Mouse (Mus musculus) embryonic facial prominence, embryonic 10.5 days (tissue): ENCODE measurements around the gene Gm43738. TPM values are rescaled to one million over a fixed set of nuclear protein-coding genes. Genes with fewer than 3 reads are reported as not detected.
"Not testable (repeated sequence)": the region's sequence is repeated elsewhere in the genome, so short reads cannot be mapped to it uniquely, and the experiment has no call there.

Experiments used
- DNase-seq: peaks from one replicate; pipeline ENCODE4 v3.0.0-alpha.2; 2017; ENCODE audit warnings: low spot score
- H3K27ac ChIP-seq: fragments of 300-500 bp; sonication (generic); replicated peaks from 2 replicates; pipeline ENCODE4 v1.5.1; 2016; ENCODE audit warnings: mild to moderate bottlenecking
- H3K27me3 ChIP-seq: fragments of 300-500 bp; sonication (generic); replicated peaks from 2 replicates; pipeline ENCODE4 v1.6.1; 2016; ENCODE audit warnings: low read depth, mild to moderate bottlenecking; ENCODE audit not compliant: poor library complexity, severe bottlenecking
- H3K36me3 ChIP-seq: fragments of 300-500 bp; sonication (generic); replicated peaks from 2 replicates; pipeline ENCODE4 v1.6.1; 2016; ENCODE audit warnings: mild to moderate bottlenecking, moderate library complexity
- H3K4me1 ChIP-seq: fragments of 300-500 bp; sonication (generic); 2 replicates; pipeline ENCODE4 v1.6.1; 2016
- H3K4me3 ChIP-seq: fragments of 300-500 bp; sonication (generic); 2 replicates; pipeline ENCODE4 v1.5.1; 2016; ENCODE audit warnings: mild to moderate bottlenecking, moderate library complexity
- H3K9me3 ChIP-seq: fragments of 300-500 bp; sonication (generic); 2 replicates; pipeline ENCODE4 v1.6.1; 2016; ENCODE audit warnings: mild to moderate bottlenecking
- WGBS: fragments of 180-500 bp; shearing (Covaris S2); methylation state at CpG from one replicate; pipeline ENCODE4 v1.1.7; 2016; 5-methylcytosine and 5-hydroxymethylcytosine counted together
- polyA plus RNA-seq: library from polyadenylated mRNA; unstranded; fragments of >200 nt; fragmentation: Nextera tagmentation; extraction: Ambion mirVana; gene quantifications from 2 replicates; pipeline ENCODE4 v1.2.1, GENCODE M21; 2016

The Gm43738 gene
- polyA plus RNA-seq, 1 experiment from 2014 or later = 0.09 TPM

GRCm38 (mm10) chr3:89094021-89094420 is 6.9 kb downstream of the Gm43738 start:
- DNase-seq = no peak
- H3K4me3 ChIP-seq = no peak overlapping the region
- H3K27me3 ChIP-seq = peaks cover 55% of the 10 kb centered on the region
- peaks cover 59% of the 10 kb centered on the region for H3K36me3 ChIP-seq
- no peaks in the 10 kb centered on the region for H3K9me3 ChIP-seq
- H3K4me1 ChIP-seq = peaks cover 56% of the 10 kb centered on the region
- H3K27ac ChIP-seq = no peak overlapping the region
- 87% methylated on average over 10 of the region's 10 CpGs for WGBS

- H3K4me1 ChIP-seq = peaks cover 60% of the 10 kb centered on the region
- no peak within 1 kb of the TSS for H3K27ac ChIP-seq
- H3K36me3 ChIP-seq = peaks cover 59% of the 10 kb centered on the region
- peaks cover 63% of the 10 kb centered on the region for H3K27me3 ChIP-seq
- 2% methylated on average over 18 of the region's 18 CpGs for WGBS
- H3K9me3 ChIP-seq = no peaks in the 10 kb centered on the region
- H3K4me3 ChIP-seq = peak within 1 kb of the TSS; percentile 65
- DNase-seq = peak; percentile 86
These were observed 7.7 kb downstream of the Gm43738 start, which contains the start of gene Rusc1 for GRCm38 (mm10) chr3:89093175-89093574. Rusc1 (minus strand) TSS chr3:89093311.

- peaks cover 69% of the 10 kb centered on the region for H3K27me3 ChIP-seq
- H3K4me1 ChIP-seq = peaks cover 62% of the 10 kb centered on the region
- 14% methylated on average over 11 of the region's 11 CpGs for WGBS
These were observed 8.3 kb downstream of the Gm43738 start for GRCm38 (mm10) chr3:89092509-89093090.

GRCm38 (mm10) chr3:89091811-89092508 is 8.9 kb downstream of the Gm43738 start:
- Histone ChIP-seq H3K36me3 (peaks cover 52% of the 10 kb centered on the region), H3K9me3 (no peaks in the 10 kb centered on the region), H3K4me1 (peaks cover 67% of the 10 kb centered on the region), H3K4me3 (peak overlapping the region; percentile 65), H3K27ac (no peak overlapping the region; the same call in 1 of the 2 replicates), H3K27me3 (peaks cover 69% of the 10 kb centered on the region)
- peak; percentile 16 for DNase-seq
- WGBS = 7% methylated on average over 20 of the region's 20 CpGs

More at GRCm38 (mm10) chr3:89092509-89093090, 8.3 kb downstream of the Gm43738 start:
- H3K4me3 ChIP-seq = peak overlapping the region; percentile 65
- no peaks in the 10 kb centered on the region for H3K9me3 ChIP-seq
- H3K36me3 ChIP-seq = peaks cover 58% of the 10 kb centered on the region
- no peak overlapping the region for H3K27ac ChIP-seq
- no peak for DNase-seq

GRCm38 (mm10) chr3:89090694-89091655 is 9.9 kb downstream of the Gm43738 start:
- peak; percentile 91 for DNase-seq
- Histone ChIP-seq H3K27ac (peak overlapping the region; percentile 81), H3K4me3 (peak overlapping the region; percentile 65), H3K4me1 (peaks cover 67% of the 10 kb centered on the region), H3K27me3 (peaks cover 69% of the 10 kb centered on the region), H3K36me3 (peaks cover 47% of the 10 kb centered on the region), H3K9me3 (no peaks in the 10 kb centered on the region)
- WGBS = under 1% methylated on average over 74 of the region's 74 CpGs

GRCm38 (mm10) chr3:89089882-89090591 is 10.9 kb downstream of the Gm43738 start:
- Histone ChIP-seq H3K4me1 (peaks cover 67% of the 10 kb centered on the region), H3K27me3 (peaks cover 69% of the 10 kb centered on the region), H3K9me3 (no peaks in the 10 kb centered on the region), H3K27ac (peak overlapping the region; percentile 81), H3K36me3 (peaks cover 41% of the 10 kb centered on the region), H3K4me3 (peak overlapping the region; percentile 65)
- DNase-seq = peak; percentile 86
- under 1% methylated on average over 40 of the region's 40 CpGs for WGBS

- no peak for DNase-seq
- H3K4me3 ChIP-seq = peak overlapping the region; percentile 65
- peaks cover 39% of the 10 kb centered on the region for H3K36me3 ChIP-seq
- 62% methylated on average over 14 of the region's 14 CpGs for WGBS
- no peaks in the 10 kb centered on the region for H3K9me3 ChIP-seq
- 0 out of 2 replicates have a peak overlapping the region, but pooled peaks have one; percentile 81 for H3K27ac ChIP-seq
- peaks cover 62% of the 10 kb centered on the region for H3K27me3 ChIP-seq
- H3K4me1 ChIP-seq = peaks cover 64% of the 10 kb centered on the region
These were observed 11.9 kb downstream of the Gm43738 start for GRCm38 (mm10) chr3:89088974-89089373.

GRCm38 (mm10) chr3:89087338-89088110 is 13.4 kb downstream of the Gm43738 start:
- peaks cover 36% of the 10 kb centered on the region for H3K36me3 ChIP-seq
- peak; percentile 87 for DNase-seq
- 35% methylated on average over 21 of the region's 21 CpGs for WGBS
- H3K27ac ChIP-seq = peak overlapping the region; percentile 81
- H3K4me3 ChIP-seq = peak overlapping the region; percentile 38
- no peaks in the 10 kb centered on the region for H3K9me3 ChIP-seq
- peaks cover 55% of the 10 kb centered on the region for H3K4me1 ChIP-seq
- H3K27me3 ChIP-seq = peaks cover 47% of the 10 kb centered on the region

- peaks cover 27% of the 10 kb centered on the region for H3K4me1 ChIP-seq
- no peak overlapping the region for H3K4me3 ChIP-seq
- H3K27ac ChIP-seq = no peak overlapping the region
- DNase-seq = no peak
- H3K36me3 ChIP-seq = peaks cover 58% of the 10 kb centered on the region
- 87% methylated on average over 12 of the region's 12 CpGs for WGBS
- peaks cover 22% of the 10 kb centered on the region for H3K27me3 ChIP-seq
- no peaks in the 10 kb centered on the region for H3K9me3 ChIP-seq
These were observed 16.2 kb downstream of the Gm43738 start for GRCm38 (mm10) chr3:89084654-89085190.

GRCm38 (mm10) chr3:89084133-89084532 is 16.8 kb downstream of the Gm43738 start:
- 88% methylated on average over 2 of the region's 2 CpGs for WGBS

GRCm38 (mm10) chr3:89082287-89082686 is 18.6 kb downstream of the Gm43738 start:
- H3K27ac ChIP-seq, H3K4me1 ChIP-seq, H3K9me3 ChIP-seq, DNase-seq, H3K27me3 ChIP-seq, H3K4me3 ChIP-seq: not testable (repeated sequence)
- H3K36me3 ChIP-seq = peaks cover 68% of the 10 kb centered on the region

More at GRCm38 (mm10) chr3:89084133-89084532, 16.8 kb downstream of the Gm43738 start:
- DNase-seq = no peak
- Histone ChIP-seq H3K9me3 (no peaks in the 10 kb centered on the region), H3K4me1 (peaks cover 21% of the 10 kb centered on the region), H3K36me3 (peaks cover 64% of the 10 kb centered on the region), H3K4me3 (no peak overlapping the region), H3K27ac (no peak overlapping the region), H3K27me3 (peaks cover 16% of the 10 kb centered on the region)
